Mouse (Mus musculus) urinary bladder, postnatal 10 days (tissue): Measurements from ENCODE around the gene Rln3.

Source experiments
- DNase-seq: peaks from one replicate; pipeline ENCODE4 v3.0.0; 2022; ENCODE audit warnings: low spot score

The Rln3 gene

GRCm38 (mm10) chr8:84065037-84065436 lies 20.2 kb upstream of the Rln3 start, which contains the start of gene Gm10643:
TSS of gene Gm10643 (minus strand) at chr8:84065137.
- DNase-seq, result no peak

GRCm38 (mm10) chr8:84063861-84064610 lies 19.2 kb upstream of the Rln3 start:
- DNase-seq, result no peak

GRCm38 (mm10) chr8:84060245-84060644 lies 15.4 kb upstream of the Rln3 start:
- no peak for DNase-seq

GRCm38 (mm10) chr8:84059226-84059625 lies 14.4 kb upstream of the Rln3 start:
- DNase-seq, result no peak

GRCm38 (mm10) chr8:84057827-84058226 lies 13.0 kb upstream of the Rln3 start:
- DNase-seq, result no peak

GRCm38 (mm10) chr8:84053229-84053628 lies 8.4 kb upstream of the Rln3 start:
- DNase-seq, result no peak

GRCm38 (mm10) chr8:84052746-84053145 lies 7.9 kb upstream of the Rln3 start:
- no peak for DNase-seq

GRCm38 (mm10) chr8:84048171-84048570 lies 3.4 kb upstream of the Rln3 start:
- DNase-seq, result no peak

- DNase-seq, result no peak
Measured at GRCm38 (mm10) chr8:84046505-84046904, 1.7 kb upstream of the Rln3 start.

- no peak for DNase-seq
Measured at GRCm38 (mm10) chr8:84044103-84044502, 697 bp downstream of the Rln3 start.

- DNase-seq, result no peak
Measured at GRCm38 (mm10) chr8:84042948-84043342, 1.9 kb downstream of the Rln3 start.

- DNase-seq, result no peak
Measured at GRCm38 (mm10) chr8:84042066-84042947, 2.5 kb downstream of the Rln3 start, which contains the start of gene Il27ra. TSS of gene Il27ra (minus strand) at chr8:84042589.

- no peak for DNase-seq
Measured at GRCm38 (mm10) chr8:84039050-84039449, 5.8 kb downstream of the Rln3 start.

- DNase-seq, result no peak
Measured at GRCm38 (mm10) chr8:84038015-84038414, 6.8 kb downstream of the Rln3 start.

GRCm38 (mm10) chr8:84032777-84033176 lies 12.0 kb downstream of the Rln3 start:
- DNase-seq, result no peak

GRCm38 (mm10) chr8:84029272-84029671 lies 15.5 kb downstream of the Rln3 start:
- DNase-seq, result no peak

GRCm38 (mm10) chr8:84027449-84027848 lies 17.4 kb downstream of the Rln3 start:
- DNase-seq, result no peak

- no peak for DNase-seq
Measured at GRCm38 (mm10) chr8:84025863-84026262, 18.9 kb downstream of the Rln3 start.

GRCm38 (mm10) chr8:84024171-84024570 lies 20.6 kb downstream of the Rln3 start:
- no peak for DNase-seq

GRCm38 (mm10) chr8:84023631-84024030 lies 21.2 kb downstream of the Rln3 start:
- no peak for DNase-seq

GRCm38 (mm10) chr8:84023085-84023484 lies 21.7 kb downstream of the Rln3 start:
- no peak for DNase-seq

- DNase-seq, result no peak
Measured at GRCm38 (mm10) chr8:84021569-84021968, 23.2 kb downstream of the Rln3 start.

- no peak for DNase-seq
Measured at GRCm38 (mm10) chr8:84021096-84021495, 23.7 kb downstream of the Rln3 start, which contains the start of gene Palm3. TSS of gene Palm3 (plus strand) at chr8:84021471.
